Mouse (Mus musculus) E14TG2a.4 (cell line): ENCODE results near the gene Rnd2.
A peak's percentile ranks its signal among the peaks of the same experiment; 100 is the strongest.
"Not testable (repeated sequence)": the region's sequence is repeated elsewhere in the genome, so short reads cannot be mapped to it uniquely, and the experiment has no call there.

ENCODE experiments used
- H3K27me3 ChIP-seq: 2 replicates; pipeline ENCODE4 v1.6.1; 2014; ENCODE audit warnings: low read length, control low read depth; ENCODE audit not compliant: insufficient read depth
- H3K36me3 ChIP-seq: 2 replicates; pipeline ENCODE4 v1.6.1; 2014; ENCODE audit warnings: low read length, control low read depth; ENCODE audit not compliant: insufficient read depth
- H3K4me1 ChIP-seq: replicated peaks from 2 replicates; pipeline ENCODE4 v1.6.1; 2014; ENCODE audit warnings: low read depth, low read length, control low read depth
- H3K4me3 ChIP-seq: replicated peaks from 2 replicates; pipeline ENCODE4 v1.5.1; 2014; ENCODE audit warnings: mild to moderate bottlenecking, low read length
- H3K9me3 ChIP-seq: 2 replicates; pipeline ENCODE4 v1.6.1; 2014; ENCODE audit warnings: low read length, control low read depth
- CTCF ChIP-seq: conservative IDR thresholded peaks from 2 replicates; pipeline ENCODE4 v1.5.1; 2014; ENCODE audit warnings: low read length
- NANOG ChIP-seq: IDR thresholded peaks from 2 replicates; pipeline ENCODE4 v1.6.1; 2014; ENCODE audit warnings: borderline replicate concordance, low read length, mixed read lengths
- POU5F1 ChIP-seq: IDR thresholded peaks from 2 replicates; pipeline ENCODE4 v1.6.1; 2014; ENCODE audit warnings: low read length, borderline replicate concordance

Rnd2 gene

DNA sequence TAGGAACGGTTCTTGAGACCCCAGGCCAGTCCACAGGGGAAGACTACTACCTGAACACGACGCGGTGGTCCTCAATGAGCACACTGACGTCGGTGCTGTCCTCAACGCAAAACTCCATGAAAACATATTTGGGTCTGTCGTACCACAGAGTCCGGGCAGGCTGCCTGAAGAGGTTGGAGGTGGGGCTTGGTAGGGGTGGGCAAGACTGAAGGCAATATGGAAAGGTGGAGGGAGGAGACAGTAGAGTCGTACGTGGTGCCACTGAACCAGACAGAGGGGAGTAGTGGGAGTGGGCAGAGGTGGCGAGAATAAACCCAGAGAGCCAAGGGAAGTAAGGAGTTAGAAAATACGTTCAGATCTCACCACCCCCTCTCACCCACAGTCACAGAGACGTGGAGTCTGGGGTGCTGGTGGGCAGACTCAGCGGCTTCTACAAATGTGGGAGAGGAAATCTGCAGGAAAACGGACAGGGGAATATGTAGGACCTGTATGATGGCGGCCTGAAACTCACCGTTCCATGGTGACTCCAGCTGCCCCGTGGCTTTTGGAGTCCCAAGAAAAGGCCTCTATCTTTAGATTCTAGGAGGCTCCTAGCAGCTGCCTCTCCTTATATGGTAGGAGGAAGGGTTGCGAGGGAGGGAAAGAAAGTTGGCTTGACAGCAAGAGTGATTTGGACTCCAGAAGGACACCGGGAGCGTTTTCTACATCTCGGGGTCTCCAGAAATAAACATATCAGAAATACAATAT, 40.5 kb upstream of the Rnd2 start, which contains the start of gene Gm27029:
TSS of gene Gm27029 (minus strand) at position 692 of the 747 bp plus-strand sequence.
- peaks cover 6% of the 10 kb centered on the region; the same call in 1 of the 2 replicates for H3K27me3 ChIP-seq
- no peak for TF ChIP-seq NANOG
- TF ChIP-seq POU5F1: no peak
- TF ChIP-seq CTCF: no peak
- peaks cover 41% of the 10 kb centered on the region for H3K4me1 ChIP-seq
- H3K4me3 ChIP-seq: peak within 1 kb of the TSS; percentile 99
- peaks cover 8% of the 10 kb centered on the region for H3K36me3 ChIP-seq
- no peaks in the 10 kb centered on the region for H3K9me3 ChIP-seq

DNA sequence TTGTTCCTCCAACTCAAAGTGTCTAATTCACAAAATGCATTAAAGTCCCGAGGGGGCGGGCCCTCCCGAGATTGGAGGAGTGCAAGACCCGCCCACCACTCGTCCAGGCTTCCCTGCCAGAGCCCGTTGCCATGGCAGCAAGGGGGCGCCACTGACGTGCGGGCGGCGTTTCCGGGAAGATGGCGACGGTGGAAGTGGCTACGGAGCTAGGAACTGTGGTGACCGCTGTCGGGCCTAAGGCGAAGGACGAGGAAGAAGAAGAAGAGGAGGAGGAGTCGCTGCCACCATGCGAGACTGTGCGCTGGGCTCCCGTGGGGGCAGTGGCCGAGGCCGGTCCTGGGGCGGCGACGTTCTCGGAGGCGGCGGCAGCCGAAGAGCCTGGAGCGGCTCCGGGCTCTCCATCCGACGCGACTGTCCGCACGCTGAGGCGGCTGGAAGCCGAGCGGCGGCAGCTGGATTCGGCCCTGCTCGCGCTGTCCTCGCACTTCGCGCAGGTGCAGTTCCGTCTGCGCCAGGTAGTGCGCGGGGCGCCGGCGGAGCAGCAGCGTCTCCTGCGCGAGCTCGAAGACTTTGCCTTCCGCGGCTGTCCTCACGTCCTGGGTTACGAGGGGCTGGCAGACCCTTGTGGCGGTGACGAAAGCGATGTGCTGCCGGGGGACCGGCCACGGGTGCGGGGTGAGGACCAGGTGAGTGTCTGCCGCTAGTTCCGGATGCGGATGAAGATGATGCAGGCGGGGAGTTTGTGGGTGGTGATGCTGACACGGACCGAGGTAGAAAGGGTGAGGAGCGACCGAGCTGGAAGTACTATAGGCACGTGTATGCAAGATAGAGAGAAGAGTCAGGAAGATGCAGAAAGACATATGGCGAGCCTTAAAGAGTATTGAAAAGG, 39.6 kb upstream of the Rnd2 start, which contains the start of the genes Rundc1 and Ptges3l:
TSS of gene Rundc1 (plus strand) at position 161 of the 889 bp plus-strand sequence.
TSS of gene Ptges3l (minus strand) at position 409 of the 889 bp plus-strand sequence.
- peaks cover 6% of the 10 kb centered on the region; the same call in 1 of the 2 replicates for H3K27me3 ChIP-seq
- TF ChIP-seq NANOG (no peak), CTCF (no peak), POU5F1 (no peak)
- no peaks in the 10 kb centered on the region for H3K9me3 ChIP-seq
- H3K4me3 ChIP-seq: peak within 1 kb of the TSS; percentile 99
- peaks cover 17% of the 10 kb centered on the region for H3K36me3 ChIP-seq
- H3K4me1 ChIP-seq: peaks cover 33% of the 10 kb centered on the region

DNA sequence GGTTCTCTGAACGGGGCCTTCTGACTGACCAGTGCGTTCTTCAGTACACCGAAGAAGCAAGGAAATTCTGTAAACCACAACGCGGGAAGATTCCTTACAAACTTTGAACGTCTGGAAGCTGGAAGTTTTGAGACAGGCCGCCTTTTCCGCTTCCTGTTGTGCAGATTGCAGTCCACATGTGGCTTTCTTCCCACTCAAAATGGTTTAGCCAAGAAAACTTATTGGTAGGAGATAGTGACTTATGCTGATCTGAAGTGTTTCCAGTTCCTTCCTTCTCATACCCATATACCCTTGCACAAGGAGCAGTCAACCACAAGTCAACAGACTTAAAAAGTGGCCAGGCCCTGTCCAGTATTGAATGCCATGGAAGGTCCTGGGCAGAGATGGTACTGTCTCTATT, 38.6 kb upstream of the Rnd2 start:
- Histone ChIP-seq H3K4me3 (peak overlapping the region; percentile 99), H3K4me1 (peaks cover 37% of the 10 kb centered on the region), H3K36me3 (peaks cover 27% of the 10 kb centered on the region), H3K9me3 (no peaks in the 10 kb centered on the region), H3K27me3 (peaks cover 6% of the 10 kb centered on the region; the same call in 1 of the 2 replicates)
- TF ChIP-seq POU5F1: no peak
- no peak for TF ChIP-seq NANOG
- no peak for TF ChIP-seq CTCF

DNA sequence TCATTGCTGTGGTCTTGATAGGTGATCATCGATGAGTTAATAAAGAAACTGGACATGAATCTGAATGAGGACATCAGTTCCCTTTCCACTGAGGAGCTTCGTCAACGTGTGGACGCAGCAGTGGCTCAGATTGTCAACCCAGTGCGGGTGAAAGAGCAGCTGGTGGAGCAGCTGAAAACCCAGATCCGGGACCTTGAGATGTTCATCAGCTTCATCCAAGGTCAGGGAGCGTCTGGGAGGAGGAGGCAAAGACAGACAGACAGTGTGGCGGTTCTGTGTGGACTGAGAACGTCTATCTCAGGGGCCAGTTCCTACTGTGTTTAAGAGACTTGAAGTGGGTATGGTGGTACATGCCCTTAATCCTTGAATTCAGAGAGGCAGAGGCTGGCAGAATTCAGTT, 33.5 kb upstream of the Rnd2 start:
- H3K4me1 ChIP-seq: peaks cover 37% of the 10 kb centered on the region
- H3K27me3 ChIP-seq: peaks cover under 1% of the 10 kb centered on the region; the same call in 1 of the 2 replicates
- no peak for TF ChIP-seq CTCF
- TF ChIP-seq NANOG: no peak
- TF ChIP-seq POU5F1: no peak
- no peaks in the 10 kb centered on the region for H3K9me3 ChIP-seq
- H3K4me3 ChIP-seq: no peak overlapping the region
- peaks cover 72% of the 10 kb centered on the region for H3K36me3 ChIP-seq

DNA sequence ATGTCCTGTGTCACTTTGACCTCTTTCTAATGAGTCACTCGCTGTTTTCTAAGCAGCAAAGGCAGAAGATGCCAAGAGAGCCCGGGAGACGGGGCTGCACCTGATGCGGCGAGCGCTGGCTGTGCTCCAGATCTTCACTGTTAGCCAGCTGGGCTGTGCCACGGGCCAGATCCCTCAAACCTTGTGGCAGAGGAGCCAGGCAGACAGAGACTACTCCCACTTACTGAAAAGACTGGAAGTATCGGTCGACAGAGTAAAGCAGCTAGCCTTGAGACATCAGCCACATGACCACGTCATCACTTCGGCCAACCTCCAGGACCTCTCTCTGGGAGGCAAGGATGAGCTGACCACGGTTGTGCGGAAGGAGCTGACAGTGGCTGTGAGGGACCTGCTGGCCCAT, 31.4 kb upstream of the Rnd2 start:
- Histone ChIP-seq H3K36me3 (peaks cover 68% of the 10 kb centered on the region), H3K27me3 (no peaks in the 10 kb centered on the region), H3K9me3 (no peaks in the 10 kb centered on the region), H3K4me3 (no peak overlapping the region), H3K4me1 (peaks cover 44% of the 10 kb centered on the region)
- TF ChIP-seq POU5F1 (no peak), NANOG (no peak), CTCF (no peak)

DNA sequence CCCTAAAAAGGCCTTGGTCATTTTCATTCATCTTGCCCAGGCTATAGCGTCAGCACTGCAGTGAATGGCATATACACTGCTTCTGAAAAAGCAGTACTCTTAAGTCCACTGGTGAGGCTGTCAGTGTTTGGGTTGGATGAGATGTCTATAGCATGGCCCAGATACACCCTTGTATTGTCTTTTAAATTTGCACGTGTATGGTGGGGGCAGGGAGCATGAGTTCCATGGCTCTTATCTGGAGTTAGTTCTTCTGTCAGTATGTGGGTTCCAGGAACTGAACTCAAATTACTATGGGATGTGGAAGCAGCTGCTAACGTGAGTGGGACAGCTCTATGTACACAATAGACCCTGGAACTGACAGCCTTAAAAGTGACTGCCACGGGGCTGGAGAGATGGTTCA, 29.0 kb upstream of the Rnd2 start:
- Histone ChIP-seq H3K36me3 (peaks cover 48% of the 10 kb centered on the region), H3K27me3 (no peaks in the 10 kb centered on the region), H3K4me1 (peaks cover 39% of the 10 kb centered on the region), H3K4me3 (no peak overlapping the region), H3K9me3 (no peaks in the 10 kb centered on the region)
- TF ChIP-seq CTCF (no peak), NANOG (no peak), POU5F1 (no peak)

DNA sequence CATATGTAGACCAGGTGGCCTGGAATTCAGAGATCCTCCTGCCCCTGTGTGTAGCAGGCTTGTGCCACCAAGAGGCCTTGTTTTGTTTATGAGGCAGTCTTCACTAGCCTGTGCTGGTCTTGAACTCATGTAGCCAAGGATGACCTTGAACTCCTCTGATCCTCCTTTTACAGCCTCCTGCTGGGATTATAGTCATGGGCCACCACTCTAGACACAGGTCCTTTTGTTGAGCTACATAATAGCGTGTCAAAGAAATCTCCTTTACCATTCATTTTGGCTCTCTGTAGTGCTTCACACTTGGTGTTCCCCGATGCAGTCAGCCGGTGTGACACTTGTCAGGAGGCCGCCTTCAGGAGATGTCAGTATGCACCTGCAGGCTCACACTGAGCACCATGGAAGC, 27.9 kb upstream of the Rnd2 start:
- H3K4me3 ChIP-seq: no peak overlapping the region
- TF ChIP-seq CTCF (no peak), NANOG (peak; percentile 66; the same call in 1 of the 2 replicates), POU5F1 (no peak)
- peaks cover 37% of the 10 kb centered on the region for H3K36me3 ChIP-seq
- H3K27me3 ChIP-seq: no peaks in the 10 kb centered on the region
- peaks cover 34% of the 10 kb centered on the region for H3K4me1 ChIP-seq
- H3K9me3 ChIP-seq: no peaks in the 10 kb centered on the region

DNA sequence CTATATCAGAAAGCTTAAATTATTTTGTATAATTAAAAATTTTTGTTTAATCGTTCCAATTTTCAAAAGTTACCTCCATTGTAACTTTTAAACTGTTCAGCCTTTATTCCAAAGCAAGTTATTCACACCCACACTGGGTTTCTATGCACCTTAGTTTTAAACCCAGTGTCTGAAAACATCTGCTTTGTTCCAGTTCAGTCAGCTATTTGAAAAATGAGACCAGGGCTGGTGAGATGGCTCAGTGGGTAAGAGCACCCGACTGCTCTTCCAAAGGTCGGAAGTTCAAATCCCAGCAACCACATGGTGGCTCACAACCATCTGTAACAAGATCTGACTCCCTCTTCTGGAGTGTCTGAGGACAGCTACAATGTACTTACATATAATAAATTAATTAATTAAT, 26.8 kb upstream of the Rnd2 start:
- H3K27me3 ChIP-seq, H3K9me3 ChIP-seq, H3K4me3 ChIP-seq: not testable (repeated sequence)
- Histone ChIP-seq H3K36me3 (peaks cover 33% of the 10 kb centered on the region), H3K4me1 (peaks cover 34% of the 10 kb centered on the region)

DNA sequence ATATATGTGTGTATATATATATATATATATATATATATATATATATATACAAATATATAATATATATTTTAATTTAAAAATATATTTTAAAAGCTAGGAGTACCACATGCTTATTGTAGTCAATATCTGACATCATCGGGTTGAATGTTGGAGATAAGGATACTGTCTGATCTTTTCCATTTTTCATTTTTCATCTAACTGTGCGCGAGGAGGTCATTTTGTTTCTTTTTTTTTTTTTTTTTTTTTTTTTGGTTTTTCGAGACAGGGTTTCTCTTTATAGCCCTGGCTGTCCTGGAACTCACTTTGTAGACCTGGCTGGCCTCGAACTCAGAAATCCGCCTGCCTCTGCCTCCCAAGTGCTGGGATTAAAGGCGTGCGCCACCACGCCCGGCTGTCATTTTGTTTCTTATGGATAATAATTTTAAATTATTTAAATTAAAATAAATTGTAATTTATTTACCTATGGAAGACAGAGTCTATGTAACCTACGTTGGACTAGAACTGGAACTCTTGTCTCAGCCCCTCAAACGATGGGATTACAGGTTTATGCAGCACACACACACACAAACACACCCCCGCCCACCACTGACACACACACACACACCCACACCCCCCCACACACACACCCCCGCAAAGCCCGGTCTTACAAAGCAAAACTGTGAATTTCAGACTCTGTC, 23.2 kb upstream of the Rnd2 start:
- H3K4me3 ChIP-seq, H3K9me3 ChIP-seq, H3K27me3 ChIP-seq: not testable (repeated sequence)
- Histone ChIP-seq H3K4me1 (peaks cover 36% of the 10 kb centered on the region), H3K36me3 (peaks cover 37% of the 10 kb centered on the region)
